Mouse (Mus musculus) embryo, embryonic 10 days (tissue): ENCODE data around the gene Clrn1.
"Not testable (repeated sequence)": the region's sequence is repeated elsewhere in the genome, so short reads cannot be mapped to it uniquely, and the experiment has no call there.

Experiments
- DNase-seq: peaks from one replicate; pipeline ENCODE4 v3.0.0-alpha.2; 2015; ENCODE audit warnings: low spot score

Gene Clrn1

DNA sequence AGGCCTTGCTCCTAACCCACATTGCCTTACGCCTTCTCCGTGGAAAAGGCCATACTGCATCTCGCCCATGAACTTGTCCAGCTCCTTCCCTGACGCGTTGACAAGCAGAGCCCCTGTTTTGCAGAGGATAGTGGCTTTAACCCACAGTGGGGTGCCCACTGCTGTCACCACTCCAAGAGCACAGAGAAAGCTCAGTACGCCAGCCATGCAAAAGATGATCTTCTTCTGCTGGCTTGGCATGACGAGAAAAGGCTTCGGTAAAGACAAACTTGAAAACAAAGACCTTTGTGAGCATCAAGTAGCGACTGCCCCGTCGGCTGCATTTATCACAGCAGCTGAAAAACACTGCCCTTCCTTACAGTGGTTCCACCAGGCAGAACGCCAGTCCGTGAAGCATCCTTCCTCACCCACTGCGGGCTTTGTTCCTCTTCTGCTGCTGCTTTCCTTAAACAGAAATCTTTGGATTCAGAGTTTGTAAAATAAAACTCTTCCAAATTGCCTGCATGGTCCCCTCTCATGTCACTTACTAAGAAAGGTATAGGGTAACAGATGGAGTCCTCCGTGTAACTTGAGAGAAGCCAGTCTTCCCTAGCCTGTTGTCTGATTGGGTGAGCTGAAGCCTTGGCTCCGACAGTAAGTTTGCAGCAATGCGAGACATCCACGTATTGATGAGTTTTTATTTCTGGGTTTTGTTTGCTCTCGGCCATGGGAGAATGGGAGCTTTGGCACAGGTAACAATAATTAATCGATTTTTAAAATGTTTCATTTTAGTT, at the start of gene Clrn1:
Clrn1 (minus strand) TSS at position 540 of the 773 bp plus-strand sequence.
- no peak for DNase-seq

DNA sequence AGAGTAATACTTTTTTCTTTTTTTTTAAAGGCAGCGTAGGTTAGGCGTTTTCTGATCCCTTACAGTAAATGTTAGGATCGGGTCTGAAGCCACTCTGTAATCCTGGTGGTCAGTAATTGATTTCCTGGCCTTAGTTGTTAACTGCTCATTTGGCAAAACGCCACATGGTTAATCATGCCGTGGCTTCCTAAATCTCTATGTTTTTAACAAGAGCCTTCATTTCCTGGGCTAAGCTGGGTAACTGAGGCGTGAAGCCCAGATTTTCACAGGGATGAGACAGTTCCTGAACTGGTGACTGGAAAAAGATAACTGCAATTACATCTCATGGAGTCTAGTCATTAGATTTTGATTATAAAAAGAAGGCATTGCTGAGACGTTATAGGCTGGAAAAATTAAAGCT, 38.9 kb upstream of the Clrn1 start:
- DNase-seq: no peak

DNA sequence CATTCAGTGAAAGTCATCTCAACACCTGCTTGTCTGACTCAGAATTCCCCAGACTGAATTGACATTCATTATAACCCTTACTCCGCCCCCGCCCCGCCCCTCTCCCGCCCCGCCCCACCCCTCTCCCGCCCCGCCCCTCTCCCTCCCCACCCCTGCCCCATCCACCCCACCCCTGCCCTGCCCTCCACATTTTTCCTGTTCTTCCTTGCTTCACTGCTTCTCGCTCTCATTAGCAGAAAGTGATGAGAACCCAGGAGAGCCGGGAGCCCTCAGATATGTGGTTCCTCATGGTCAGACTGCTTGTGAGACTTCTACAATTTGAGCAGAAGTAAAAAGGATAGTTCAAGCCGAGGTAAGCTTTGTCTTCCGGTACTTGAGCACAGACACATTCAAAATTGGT, 38.0 kb upstream of the Clrn1 start:
- no peak for DNase-seq

DNA sequence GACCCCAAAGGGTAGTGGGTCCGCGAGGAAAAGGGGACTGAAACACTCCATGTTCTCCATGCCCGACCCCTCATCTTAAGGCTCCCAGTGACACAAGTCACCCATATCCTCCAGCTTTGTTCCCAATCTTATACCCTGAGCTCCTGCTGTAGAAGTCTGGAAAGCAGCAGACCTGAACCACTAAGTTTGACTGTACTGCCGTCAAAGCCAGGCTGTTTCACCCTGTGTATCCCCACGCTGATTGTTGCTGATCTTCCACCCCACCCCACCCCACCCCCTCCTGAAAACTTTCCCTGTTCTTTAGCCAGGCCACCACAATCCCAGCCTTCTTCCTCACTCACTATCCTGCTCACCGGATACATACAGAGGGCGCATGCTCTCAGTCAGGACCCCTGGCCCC, 37.5 kb upstream of the Clrn1 start:
- DNase-seq: no peak

DNA sequence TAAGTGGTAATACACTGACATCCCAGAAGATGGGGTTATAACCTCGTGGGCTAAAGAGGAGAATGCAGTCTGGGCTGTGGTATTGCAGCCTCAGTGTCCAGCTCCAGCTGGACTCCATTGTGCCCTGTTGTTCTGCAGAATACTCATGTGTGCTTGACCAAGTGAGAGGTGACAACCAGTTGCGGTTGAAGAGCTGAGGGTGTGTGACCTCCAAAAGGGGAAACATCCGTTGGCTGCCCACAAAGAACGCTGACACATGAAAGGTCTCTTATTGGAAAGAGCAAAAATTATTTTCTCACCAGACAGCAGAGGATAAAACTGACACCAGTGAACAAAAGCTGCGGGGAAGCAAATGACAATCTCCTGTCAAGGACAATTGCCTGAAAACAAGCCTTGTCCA, 36.2 kb upstream of the Clrn1 start:
- DNase-seq: no peak

DNA sequence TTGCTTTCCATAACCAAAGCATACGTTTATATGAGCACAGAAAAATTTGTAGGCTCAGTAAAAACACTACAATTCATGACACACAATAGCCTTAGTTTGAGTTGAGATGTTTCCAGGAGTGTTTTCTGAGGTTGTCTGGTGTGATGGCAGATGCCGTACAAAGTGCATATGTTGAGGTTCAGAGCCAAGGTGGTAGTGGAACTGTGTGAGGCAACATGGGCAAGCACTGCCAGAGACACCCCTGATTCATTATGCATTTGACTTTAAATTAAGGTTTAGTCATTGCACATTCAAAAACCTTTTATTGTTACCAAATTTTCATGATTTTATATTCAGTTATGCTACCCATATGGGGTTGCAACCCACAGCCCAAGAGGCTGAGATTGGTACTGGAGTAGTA, 19.5 kb upstream of the Clrn1 start:
- no peak for DNase-seq

DNA sequence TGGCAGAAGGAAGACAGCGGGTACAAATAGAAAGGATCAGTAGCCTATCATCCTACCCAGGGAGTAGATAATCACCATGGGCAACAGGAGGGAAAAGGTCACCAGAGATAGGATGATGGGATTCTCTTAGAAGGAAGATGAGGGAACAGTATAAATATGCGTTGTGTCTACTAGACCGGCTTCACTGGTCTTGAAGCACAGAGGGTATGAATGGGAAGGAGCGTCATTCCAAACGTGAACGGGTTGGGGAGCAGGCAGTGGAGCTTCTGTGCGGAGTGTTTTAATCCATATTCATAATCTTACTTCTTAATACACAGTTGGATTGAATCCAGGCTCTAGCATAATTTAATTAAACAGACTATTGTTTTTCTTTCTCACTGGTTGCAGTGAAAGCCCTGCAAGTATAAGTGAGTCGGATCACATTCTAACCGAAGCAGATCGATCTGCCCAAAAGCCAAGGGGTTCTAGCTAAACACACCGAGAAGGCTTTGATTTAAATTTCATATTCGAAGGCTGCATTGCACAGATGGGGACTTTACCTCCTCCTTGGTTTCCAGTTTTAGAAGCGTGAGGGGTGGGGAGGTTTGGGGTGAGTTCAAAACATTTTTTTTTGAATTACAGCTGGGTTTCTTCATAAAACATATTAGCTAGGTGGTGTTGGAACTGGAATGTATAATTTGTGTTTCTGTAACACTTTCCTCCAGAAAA, 17.1 kb upstream of the Clrn1 start:
- no peak for DNase-seq

DNA sequence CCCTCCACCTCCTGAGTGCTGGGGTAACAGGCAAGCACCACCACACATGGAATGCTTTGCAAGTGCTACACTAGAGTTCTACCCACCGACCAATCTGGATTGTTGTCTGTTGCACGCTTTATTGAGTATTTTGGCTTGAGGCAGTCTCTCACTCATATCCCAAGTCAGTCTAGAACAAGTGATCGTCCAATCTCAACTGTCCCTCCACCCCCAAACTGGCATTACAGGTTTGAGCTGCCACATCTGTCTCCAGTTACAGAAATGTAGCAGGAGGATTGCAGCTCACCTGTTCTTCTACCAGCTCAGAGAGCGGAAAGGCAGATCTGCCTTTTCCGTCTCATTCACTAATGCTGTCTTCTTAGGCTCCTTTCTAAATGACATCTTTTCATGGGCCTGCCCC, 10.0 kb upstream of the Clrn1 start:
- no peak for DNase-seq

DNA sequence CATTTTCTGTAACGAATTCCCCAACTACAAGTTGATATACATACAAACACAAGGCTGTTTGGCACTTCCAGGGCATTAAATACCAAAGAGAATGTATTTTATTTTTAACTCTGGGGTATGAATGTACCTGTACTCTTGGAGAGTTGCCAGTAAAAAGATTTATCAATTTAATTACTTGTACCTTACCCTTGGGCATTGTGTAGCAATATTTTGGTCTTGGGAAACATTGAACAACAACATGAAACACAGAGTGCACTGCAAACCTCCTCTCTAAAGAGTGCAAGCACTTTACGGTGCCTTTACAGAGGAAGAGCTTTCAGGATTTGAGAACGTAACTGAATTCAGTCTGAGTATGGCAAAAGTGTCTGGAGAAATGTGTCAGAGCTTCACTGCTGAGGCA, 9.4 kb upstream of the Clrn1 start:
- no peak for DNase-seq

DNA sequence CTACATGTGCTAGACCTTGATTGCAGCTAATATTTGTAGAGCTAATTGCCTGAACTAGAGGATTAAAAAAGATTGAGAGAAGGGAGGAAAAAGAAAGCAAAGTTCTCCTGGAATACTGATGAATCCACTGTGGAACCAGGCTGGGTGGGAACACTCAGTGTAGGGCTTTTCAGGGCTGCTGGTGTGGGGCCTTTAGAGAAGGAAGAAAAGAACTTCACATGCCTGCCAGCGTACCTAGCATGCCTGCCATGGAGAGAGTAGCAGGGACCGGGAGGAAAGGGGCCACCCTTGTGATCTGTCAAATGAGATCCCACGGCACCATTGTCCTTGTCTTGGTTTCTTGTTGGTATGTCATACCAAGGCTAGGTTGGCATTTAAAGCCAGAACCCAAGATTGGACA, 4.5 kb upstream of the Clrn1 start:
- no peak for DNase-seq

DNA sequence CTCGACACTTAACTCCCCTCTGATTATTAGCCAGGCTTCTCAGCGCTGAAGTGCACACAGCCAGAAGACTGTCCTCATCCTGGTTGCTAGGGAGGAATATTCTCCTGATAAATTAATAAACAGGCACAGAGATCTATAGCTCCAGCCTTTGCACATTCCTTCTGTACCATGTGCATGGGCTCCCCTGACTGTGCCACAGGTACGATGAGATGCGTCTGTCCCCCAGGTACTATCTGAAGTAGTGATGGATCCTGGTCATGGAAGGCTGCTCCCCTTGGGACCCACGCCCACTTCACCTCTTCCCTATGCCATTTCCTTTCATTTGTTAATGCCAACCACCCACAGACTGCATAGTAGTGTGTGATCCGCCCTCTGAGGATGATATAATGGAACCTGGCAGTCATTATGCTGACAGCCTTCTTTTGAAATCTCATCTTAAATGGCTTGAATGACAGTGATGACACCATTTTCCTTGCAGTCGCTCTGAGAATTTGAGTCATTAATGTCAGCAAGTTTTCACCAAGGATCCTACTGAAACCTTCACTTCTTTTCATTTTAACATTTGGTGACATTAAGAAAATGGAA, 3.1 kb upstream of the Clrn1 start:
- DNase-seq: no peak

DNA sequence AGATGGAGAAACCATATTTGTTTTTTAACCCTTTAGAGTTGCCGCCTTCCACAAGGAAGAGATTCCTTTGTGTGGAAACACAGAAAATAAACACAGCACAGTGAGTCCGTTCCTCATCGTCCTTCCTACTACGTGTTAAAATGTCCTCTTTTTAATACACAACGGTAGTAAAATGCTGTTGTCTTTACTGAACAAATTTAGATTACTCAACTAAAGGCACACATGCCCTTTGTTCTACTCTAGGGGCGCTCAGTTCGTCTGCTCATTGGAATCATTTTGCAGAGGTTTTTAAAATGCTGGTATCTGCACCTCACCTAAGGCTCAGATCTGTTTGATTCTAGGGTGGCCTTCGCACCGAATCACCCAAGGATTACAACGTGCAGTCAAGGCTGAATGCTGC, 2.6 kb upstream of the Clrn1 start:
- no peak for DNase-seq

DNA sequence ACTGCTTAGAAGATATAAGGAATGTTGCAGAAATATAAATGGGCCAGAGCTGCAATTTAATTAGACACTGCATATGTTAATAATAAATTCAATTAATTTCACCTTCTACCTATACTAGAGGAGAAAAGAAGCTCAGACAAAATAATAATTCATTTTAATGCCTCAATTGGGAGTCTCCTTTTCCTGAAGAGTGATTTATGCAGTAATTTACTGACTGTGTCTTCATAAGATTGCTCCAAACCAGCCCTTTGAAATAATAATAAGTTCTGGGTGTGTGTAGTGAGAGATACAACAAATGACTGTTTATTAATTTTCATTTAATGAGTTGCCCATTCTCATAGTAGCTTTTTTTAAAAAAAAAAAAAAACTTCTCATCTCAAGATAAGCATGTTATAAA, 1.6 kb downstream of the Clrn1 start:
- no peak for DNase-seq

DNA sequence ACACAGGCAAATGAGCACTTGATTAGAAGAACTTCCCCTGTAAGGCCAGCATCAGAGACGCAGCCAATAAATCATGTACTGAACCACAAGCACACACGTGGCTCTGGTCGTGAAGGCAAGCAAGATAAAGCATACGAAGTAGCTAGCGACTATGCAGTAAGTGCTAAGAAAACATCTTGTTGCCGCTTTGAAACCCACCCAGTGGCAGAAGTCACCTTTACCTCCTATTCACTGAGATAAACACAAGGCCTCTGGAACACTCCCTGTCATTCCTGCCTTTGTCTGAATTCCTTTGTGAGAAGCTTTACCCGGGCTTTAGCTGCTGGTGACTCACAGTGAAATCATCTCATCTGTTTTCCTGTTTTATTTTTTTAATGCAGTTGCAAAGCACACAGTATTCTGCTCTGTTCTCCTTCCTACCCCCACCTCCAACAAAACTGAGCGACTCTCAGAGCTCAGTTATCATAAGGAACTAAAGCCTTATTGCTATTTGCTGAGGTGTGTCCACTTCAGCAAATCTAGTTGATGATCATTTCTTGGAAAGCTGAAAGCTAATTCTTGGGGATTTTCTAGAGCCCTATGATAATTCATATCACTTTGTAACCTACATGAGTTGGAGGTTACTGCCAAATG, 2.1 kb downstream of the Clrn1 start:
- DNase-seq: peak; percentile 45

DNA sequence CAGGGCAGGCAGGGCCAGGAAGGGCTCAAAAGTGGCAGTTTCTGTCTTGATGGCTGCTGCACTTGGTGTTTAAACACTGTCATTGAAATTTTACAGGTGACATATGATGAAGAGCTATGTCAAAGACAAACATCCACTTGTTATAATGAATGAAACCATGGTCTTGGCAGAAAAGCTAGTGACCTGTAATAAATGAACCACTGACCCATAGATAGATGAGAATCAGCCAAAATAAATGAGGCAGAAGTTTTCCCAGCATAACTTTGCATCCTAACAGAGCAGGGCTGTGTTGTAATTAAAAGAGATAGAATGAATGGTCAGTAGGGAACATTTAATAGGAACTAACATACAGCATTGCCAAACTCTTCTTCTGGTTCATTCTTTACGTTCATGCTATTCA, 4.1 kb downstream of the Clrn1 start:
- no peak for DNase-seq

DNA sequence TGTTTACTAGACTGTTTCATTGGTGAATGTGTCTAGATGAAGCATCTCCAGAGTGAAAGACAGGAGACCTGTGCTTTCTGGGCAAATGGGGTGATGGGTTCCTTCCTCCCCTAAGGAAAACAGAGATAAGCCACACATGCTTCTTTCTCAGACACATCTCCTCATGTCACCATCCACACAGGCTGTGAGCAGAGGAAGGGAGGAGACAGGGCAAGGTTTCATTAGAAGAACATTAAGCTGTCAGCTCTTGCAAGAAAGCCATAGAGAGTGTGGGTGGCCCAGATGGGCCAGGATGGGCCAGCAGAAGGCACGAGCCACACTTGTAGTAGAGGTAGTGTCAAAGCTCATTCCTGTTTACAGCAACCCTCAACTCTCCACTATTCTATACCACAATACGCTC, 5.0 kb downstream of the Clrn1 start:
- no peak for DNase-seq

DNA sequence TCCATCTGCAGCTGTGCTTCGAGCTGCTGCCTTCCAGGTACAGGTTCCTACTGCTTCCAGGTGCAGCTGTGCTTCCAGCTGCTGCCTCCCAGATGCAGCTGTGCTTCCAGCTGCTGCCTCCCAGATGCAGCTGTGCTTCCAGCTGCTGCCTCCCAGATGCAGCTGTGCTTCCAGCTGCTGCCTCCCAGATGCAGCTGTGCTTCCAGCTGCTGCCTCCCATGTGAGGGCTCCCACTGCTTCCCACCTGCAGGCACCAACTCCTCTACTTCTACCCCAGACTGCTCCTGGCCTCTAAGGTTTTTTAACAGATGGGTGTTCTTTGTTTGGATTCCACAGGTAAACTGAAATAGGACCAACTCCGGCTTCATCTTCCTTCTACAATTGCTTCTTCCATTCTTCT, 13.3 kb downstream of the Clrn1 start:
- DNase-seq: not testable (repeated sequence)

DNA sequence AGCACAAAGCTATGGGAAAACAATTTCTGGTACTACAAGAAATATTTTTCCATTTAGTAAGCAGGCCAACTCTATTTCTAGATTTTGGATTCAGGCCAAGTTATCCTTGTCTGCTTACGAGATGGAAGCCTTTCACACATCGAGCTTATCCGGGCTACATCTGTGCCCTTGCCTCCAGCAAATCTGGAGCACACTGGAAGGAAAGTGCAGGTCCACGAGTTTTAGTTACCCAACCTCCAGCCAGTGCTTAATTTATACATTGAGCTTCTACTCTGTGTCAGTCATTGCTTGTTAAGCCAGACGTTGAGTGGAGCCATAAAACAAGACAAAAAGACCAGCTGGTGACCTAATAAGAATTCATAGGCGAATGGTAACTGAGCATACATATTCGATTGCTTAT, 19.4 kb downstream of the Clrn1 start:
- DNase-seq: no peak

DNA sequence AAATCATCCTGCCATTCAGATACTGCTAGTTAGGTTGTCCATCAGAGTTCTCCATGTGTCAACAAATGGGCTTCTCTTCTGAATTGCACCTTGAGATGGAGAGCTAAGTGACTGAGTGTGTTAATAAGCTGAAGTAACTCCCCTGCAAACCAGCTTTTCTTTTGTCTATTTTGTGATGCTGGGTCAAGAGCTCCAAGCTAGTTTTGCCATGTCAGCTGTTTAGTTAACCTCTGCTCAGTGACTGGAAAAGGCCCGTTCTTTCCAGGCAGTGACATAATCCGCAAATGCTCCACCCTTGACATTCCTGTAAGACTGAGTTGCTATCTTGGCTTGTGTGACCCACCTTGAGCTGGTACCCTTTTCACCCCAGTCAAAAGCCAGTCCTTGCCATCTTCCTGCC, 22.2 kb downstream of the Clrn1 start:
- no peak for DNase-seq

DNA sequence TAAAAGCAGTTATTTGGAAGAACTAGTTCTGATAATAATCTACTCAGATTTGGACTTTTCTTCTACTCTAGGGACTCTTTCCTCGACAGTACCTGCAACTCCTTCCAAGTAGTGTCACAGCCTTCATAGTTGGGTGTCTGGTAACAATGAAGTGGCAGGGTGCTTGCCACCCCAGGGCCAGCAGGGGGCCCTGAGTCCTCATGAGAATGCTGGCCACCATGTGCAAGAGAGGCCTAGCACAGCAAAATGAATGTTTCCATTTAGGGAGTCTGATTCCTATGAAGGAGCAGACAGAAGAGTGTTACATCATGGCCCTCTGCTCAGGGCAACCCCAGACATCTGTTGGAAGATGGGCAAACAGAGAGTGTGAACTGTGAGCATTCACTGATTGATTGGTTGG, 41.7 kb downstream of the Clrn1 start:
- DNase-seq: peak; percentile 23

DNA sequence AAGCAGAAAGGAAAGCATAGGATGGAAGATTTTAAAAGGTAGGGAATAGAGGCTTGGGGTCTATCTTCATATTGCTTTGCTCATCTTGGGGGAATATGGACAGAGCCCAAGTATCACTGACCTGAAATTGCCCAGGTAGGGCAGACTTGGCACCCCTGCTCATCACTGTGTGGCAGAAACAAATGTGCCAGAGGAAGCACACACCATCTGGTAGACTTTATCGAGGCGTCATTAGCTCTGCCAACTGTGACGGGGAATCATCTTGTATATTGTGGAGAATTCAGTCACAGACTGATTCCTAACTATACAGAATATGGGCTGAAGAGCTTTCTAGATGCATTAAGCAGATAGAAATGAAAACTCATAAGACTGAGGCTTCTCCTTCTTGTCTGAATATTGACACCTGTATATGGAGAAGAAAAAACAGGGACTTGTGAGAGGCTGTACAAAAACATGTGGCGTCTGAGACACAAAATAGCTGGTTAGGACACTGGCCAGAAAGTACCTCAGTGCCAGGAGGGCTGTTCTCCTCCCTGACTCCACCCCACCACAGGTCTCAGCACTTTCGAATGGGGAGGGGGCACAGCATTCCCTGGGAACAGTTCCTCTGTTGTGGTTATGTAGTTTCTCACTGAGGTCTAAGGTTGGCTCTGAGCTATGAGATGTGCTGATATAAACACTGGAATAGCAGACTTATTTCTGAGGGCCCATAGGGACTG, 51.5 kb downstream of the Clrn1 start:
- DNase-seq: no peak

DNA sequence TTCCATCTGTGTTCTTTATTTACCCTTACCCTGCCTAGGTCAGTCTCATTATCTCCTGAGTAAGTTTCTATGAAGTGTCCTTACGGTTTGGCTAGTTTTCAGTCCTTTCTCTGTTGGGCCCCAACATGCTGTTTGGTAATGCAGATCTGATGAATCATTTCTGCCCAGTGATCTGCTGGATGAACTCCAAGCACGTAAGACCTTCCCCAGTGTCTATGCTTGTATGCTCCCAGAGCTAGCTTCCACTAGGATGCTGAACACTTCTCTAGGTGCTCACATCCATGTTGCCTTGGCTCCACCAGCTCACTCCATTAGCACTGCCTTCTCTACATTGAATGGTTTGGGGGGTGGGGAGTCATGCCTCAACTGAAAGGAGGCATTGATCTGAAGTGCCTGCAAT, 52.3 kb downstream of the Clrn1 start:
- no peak for DNase-seq
